Mouse (Mus musculus): ENCODE measurements at regions not wholly inside any gene's neighbourhood (a gene's known extent, or its start where the extent isn't known, plus 50 kb on each side); places are given as distances from the start of the nearest gene placed in this dataset.
A peak's percentile ranks its signal among the peaks of the same experiment; 100 is the strongest.

DNA sequence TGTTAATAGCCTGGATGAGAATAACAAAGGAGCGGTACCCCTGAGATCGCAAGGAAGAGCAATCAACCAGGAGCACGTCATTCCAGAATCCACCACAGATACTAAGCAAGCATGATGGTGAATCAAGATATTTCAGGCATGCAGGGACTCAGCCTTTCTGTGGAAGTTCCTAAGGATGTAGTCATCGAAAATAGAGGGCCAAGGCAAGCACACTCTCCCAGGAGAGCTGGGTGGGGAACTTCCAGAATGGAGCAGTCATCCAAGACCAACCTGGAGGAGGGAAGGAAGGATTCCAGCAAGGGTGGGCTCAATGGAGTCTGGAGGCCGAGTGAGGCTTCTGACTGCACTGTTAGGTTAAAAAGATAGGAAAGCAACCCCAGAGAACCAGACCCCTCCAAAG, 75.0 kb upstream of the S1pr3 start:
- DNase-seq (ENCODE audit: inconsistent age in 2 of 2, low spot score in 1 of 2) = no peak

DNA sequence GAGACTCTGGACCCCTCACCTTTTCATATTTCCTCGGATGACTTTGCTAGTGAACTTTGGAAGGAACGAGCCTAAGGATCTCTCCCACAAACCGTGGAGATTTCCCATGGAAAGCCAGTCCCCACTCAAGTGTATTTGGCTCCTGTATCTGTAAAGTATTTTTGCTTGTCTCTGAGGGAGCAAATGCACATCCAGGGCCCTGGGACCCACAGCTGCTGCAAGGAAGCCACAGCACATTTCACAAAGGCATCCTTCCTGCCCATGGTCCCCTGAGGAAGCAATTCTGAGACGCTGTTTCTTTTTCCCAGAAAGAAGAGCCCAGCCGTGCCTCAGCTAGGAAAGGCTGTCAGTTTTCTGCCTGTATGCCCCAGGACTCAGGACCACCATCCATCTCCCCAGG, 71.7 kb upstream of the S1pr3 start:
- no peak for DNase-seq (ENCODE audit: inconsistent age in 2 of 2, low spot score in 1 of 2)

DNA sequence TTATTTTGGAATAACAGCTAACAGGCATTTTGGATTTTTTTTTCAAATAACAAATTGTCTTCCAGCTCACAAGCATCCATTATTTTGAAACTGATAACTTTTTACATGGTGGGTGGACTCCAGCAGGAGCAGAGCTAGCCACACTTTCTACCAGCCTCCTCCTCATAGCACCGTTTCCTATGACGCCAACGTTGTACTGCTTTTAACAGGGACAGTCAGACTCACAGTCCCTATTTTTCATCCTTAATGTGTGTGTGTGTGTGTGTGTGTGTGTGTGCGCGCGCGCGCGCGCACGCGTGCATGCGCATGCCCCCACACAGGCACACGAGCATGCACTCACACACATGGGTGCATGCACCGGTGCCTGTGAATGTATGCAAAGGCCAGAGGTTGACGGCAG, 70.5 kb upstream of the S1pr3 start:
- no peak for DNase-seq (ENCODE audit: inconsistent age in 2 of 2, low spot score in 1 of 2)

DNA sequence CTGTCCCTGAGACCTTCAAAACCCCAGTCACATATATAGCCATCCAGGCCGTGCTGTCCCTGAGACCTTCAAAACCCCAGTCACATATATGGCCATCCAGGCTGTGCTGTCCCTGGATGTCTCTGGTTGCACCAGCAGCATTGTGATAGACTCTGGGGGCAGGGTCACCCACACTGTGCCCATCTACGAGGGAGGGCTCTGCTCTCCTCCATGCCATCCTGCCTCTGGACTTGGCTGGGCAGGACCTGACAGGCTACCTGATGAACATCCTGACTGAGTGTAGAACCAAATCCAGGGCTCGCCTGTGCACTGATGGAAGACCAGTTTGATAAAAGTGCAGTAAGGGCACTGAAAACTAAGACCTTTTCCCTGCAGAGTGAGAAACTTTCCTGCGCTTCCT, 63.1 kb upstream of the S1pr3 start:
- DNase-seq (ENCODE audit: inconsistent age in 2 of 2, low spot score in 1 of 2) = peak in 1 of 2 experiments; percentile 28

DNA sequence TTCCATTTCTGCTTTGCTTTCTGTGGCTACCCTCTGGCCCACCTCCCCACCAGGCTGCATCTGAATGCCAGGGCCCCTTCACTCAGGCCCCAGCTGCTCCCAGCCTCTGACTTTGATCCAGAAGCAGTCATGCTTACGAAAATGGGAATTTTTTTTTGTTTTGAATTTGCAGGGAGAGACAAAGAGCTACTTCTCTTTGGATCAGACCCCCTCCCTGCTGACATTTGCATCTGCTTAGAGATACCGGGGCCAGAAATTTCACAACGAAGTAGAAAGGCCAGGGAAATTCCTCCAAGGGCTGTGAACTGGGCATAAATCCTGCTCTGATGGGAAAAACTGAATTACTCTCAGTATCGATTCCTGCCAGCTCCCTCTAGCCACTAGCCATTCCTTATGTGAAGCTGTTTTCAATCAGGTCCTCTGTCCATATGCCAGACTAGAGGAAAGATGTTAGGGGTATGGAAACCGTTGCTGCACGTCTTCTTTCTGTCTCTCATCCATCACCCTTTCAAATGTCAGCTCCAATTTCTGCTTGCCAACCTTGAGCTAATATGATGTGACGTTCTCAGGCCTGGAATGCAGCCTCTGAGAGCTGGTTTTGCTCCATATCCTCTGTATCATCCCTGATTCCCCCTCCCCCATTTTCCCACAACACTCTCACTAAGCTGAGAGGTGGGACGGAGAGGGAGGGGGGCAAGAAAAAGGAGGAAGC, 62.4 kb upstream of the S1pr3 start:
- peak; percentile 35 to 78 for DNase-seq (ENCODE audit: inconsistent age in 2 of 2, low spot score in 1 of 2)

DNA sequence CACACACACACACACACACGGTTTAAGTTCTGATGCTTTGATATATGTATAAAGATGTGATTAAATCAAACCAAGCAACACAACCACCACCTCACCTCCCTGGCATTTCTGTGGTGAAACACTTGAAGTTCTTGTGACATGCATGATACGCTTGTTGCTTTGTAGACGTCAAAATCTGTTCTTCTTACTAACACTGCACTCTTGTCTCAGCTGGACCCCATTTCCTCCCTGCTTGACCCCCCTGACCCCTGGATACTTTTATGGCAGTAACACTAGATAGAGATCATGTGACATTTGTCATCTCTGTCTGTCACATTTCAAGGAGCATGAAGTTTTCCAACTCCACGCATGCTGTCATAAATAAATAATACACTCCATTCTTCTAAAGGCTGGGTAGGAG, 59.7 kb upstream of the S1pr3 start:
- no peak for DNase-seq (ENCODE audit: inconsistent age in 2 of 2, low spot score in 1 of 2)

DNA sequence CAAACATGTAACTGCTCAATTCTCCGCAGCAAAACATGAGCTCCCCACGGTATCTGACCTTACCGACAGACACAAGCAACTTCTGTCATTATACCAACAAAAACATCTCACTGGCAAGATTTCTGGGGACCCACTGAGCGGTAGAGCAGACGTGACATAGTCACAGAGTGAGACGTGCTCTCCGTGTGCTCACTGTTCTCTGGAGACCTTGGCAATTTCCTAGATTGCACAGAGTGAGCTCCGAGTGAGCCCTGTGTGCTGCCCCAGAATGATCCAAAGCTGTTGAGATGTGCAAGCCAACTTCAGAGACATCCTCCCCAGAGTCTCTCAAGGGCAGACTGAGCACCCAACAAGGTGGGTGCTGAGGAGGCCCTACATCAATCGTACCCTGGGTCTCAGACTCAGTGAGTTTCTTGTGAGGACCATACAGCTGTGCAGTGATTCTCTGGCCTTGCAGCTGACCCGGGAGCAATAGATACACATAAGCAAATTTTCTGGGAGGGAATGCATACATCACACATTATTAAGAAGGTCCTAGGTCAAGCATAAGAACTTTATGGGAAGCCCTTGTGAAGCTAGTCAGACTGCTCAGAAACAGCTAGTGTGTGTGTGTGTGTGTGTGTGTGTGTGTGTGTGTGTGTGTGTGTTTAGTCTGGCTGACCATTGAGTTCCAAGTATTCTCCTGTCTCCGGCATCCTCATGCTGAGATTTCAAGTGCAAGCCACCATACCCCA, 58.5 kb upstream of the S1pr3 start:
- peak in 1 of 2 experiments; percentile 27 for DNase-seq (ENCODE audit: inconsistent age in 2 of 2, low spot score in 1 of 2)

DNA sequence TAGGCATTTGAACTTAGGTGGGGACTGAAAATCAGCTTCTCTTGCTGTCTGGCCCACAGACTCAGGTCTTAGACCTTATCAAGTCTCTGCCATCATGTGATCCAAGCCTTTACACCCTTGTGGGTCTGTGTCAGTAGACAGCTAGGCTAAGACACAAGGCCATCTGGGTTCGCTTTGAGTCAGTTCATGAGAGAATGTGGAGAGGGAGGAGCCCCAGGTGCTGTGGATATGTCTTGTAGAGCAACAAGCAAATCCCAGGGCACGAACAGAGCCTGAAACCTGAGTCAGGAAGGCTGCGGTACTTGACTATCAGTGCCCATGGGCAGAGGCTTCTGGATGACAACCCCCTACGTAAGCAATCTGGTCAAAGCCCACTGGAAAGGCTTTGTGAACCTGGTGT, 55.6 kb upstream of the S1pr3 start:
- no peak for DNase-seq (ENCODE audit: inconsistent age in 2 of 2, low spot score in 1 of 2)

DNA sequence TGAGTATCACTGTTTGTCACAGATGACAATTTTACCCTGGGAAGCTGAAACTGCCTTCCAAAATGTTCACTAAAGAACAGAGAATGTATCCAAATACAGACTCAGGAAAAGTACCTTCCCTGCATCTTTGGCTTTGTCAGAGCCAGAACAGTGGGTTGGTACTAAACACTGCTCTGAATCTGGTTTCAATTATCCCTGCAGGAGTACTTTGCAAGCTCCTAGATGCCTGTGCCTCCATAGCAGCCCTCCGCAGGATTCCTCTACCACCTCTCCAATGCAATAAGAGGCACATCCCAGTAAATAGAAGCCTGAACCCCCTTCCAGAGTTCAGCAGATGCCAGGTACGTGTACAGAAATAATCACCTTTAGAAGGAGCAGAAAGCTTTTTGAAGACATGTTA, 52.9 kb upstream of the S1pr3 start:
- DNase-seq (ENCODE audit: inconsistent age in 2 of 2, low spot score in 1 of 2) = no peak
